In the genomic region with DNA sequence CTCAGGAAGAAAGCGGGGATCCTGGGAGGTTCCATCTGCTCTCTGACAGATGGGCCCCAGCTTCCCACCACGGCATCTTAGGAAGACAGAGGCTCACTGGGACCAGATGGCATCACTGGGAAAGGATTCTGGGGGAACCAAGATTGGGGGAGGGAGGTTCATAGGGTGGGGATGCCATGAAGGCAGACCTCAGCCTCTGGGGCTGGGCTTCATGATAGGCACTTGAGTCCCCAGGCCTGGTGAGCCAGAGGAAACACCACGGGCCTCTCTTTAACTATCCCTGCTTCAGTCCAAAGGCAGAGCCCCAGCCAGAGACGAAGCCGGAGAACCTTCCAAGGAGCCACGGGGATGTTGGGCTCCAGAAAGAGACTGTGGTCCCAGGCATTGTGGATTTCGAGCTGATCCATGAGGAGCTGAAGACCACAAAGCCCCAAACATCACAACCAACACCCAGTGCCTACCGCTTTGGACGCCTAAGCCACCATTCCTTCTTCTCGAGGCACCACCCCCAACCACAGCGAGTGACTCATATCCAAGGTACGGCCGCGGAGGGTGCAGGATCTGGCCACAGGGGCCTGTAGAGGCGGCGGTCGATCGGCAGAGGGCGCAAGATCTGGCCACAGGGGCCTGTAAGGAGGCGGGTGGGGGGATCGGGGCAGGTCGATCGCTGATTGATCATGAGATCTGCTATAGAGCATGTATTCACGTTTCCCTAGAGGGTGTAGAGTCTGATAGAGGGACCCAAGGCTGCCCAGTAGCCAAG, we compare ENCODE assay signal across 9 mouse cellular contexts. TPM values are rescaled to one million over a fixed set of nuclear protein-coding genes. Genes with fewer than 3 reads are reported as not detected.
DNase-seq lines count a peak whose midpoint lies in the region; ATAC-seq and TF ChIP-seq lines count a peak whose summit lies in the region.
"Had no signal": no experiment of that assay in that cellular context is flagged by ENCODE, and none has a peak within 500 bp of the region (broad histone marks: within the 10 kb centered on the region; RNA-seq: fewer than 3 reads in every experiment).

No protein-coding gene starts in this region.

- DNase-seq in left cerebral cortex, adult 18-20 months (ENCODE audit: low spot score in 2 of 2) = peak; percentile 26 to 42
- DNase-seq in left cerebral cortex, adult 11 months (ENCODE audit: low spot score) = no peak
- DNase-seq in brain, adult 2 months (ENCODE audit: low read depth, low spot score) = peak; percentile 96
- peak; percentile 48 for DNase-seq in fibroblast of lung, adult 2 months (ENCODE audit: low read depth)
- peak; percentile 69 for DNase-seq in intestine, embryonic 14.5 days (ENCODE audit: low spot score)
- peak; percentile 84 for DNase-seq in lung, postnatal 0 days (ENCODE audit: low spot score)
- no peak for DNase-seq in spleen, postnatal 14 days (ENCODE audit: low spot score in 2 of 2)

- no peak overlapping the region for H3K4me3 ChIP-seq in intestine, embryonic 14.5 days (ENCODE audit: low read depth, low read length)
- 0 out of 2 replicates have a peak overlapping the region, but pooled peaks have one; percentile 3 for H3K4me3 ChIP-seq in lung, postnatal 0 days (ENCODE audit: low read depth, low read length)
- no peak overlapping the region for H3K4me3 ChIP-seq in small intestine, adult 2 months (ENCODE audit: low read depth, low read length)

- H3K9me3 ChIP-seq in intestine, embryonic 14.5 days (ENCODE audit: control insufficient read depth, low read length) = no peaks in the 10 kb centered on the region
- no peaks in the 10 kb centered on the region for H3K9me3 ChIP-seq in lung, postnatal 0 days (ENCODE audit: low read length)

- peak overlapping the region; percentile 26 for H3K4me2 ChIP-seq in intestine, embryonic 14.5 days (ENCODE audit: low read length)
- peak overlapping the region; percentile 28; the same call in 1 of the 2 replicates for H3K4me2 ChIP-seq in lung, postnatal 0 days (replicated peaks; ENCODE audit: low read depth, low read length)

- H3K36me3 ChIP-seq in intestine, embryonic 14.5 days (ENCODE audit: control insufficient read depth, insufficient read depth, low read length) = no peaks in the 10 kb centered on the region
- no peaks in the 10 kb centered on the region for H3K36me3 ChIP-seq in lung, postnatal 0 days (ENCODE audit: insufficient read depth, low read length)
- H3K36me3 ChIP-seq in small intestine, adult 2 months (ENCODE audit: control insufficient read depth, insufficient read depth, low read length) = no peaks in the 10 kb centered on the region

- no peaks in the 10 kb centered on the region; the same call in 1 of the 2 replicates for H3K27me3 ChIP-seq in intestine, embryonic 14.5 days (replicated peaks; ENCODE audit: control insufficient read depth, insufficient read depth, low read length)
- H3K27me3 ChIP-seq in lung, postnatal 0 days (replicated peaks; ENCODE audit: insufficient read depth, low read length) = no peaks in the 10 kb centered on the region
- H3K27me3 ChIP-seq in small intestine, adult 2 months (ENCODE audit: control insufficient read depth, insufficient read depth, low read length) = no peaks in the 10 kb centered on the region

- 16% methylated on average over 24 of the region's 24 CpGs for WGBS in intestine, embryonic 14.5 days
- 12% methylated on average over 20 of the region's 24 CpGs for WGBS in lung, postnatal 0 days
- WGBS in small intestine, adult 2 months = 14% methylated on average over 24 of the region's 24 CpGs

- no peak overlapping the region for H3K27ac ChIP-seq in intestine, embryonic 14.5 days (ENCODE audit: low read depth)
- no peak overlapping the region for H3K27ac ChIP-seq in lung, postnatal 0 days (ENCODE audit: low read length)
- no peak overlapping the region for H3K27ac ChIP-seq in small intestine, adult 2 months (ENCODE audit: insufficient read depth, low read depth, low read length)

- TF ChIP-seq CTCF in lung, postnatal 0 days (IDR thresholded peaks at IDR 0.05) = peak; percentile 71
- TF ChIP-seq CTCF in small intestine, adult 2 months (IDR thresholded peaks at IDR 0.05; ENCODE audit: extremely low read depth, insufficient read length, insufficient replicate concordance, low read depth, low read length) = peak; percentile 40; the same call in 1 of the 2 replicates

- H3K4me1 ChIP-seq in intestine, embryonic 14.5 days (replicated peaks; ENCODE audit: control insufficient read depth, insufficient read depth, low read length) = no peaks in the 10 kb centered on the region
- H3K4me1 ChIP-seq in lung, postnatal 0 days (ENCODE audit: insufficient read depth, low read depth, low read length) = peaks cover 4% of the 10 kb centered on the region; the same call in 1 of the 2 replicates
- H3K4me1 ChIP-seq in small intestine, adult 2 months (ENCODE audit: control insufficient read depth, insufficient read depth, insufficient read length, low read length) = peaks cover 5% of the 10 kb centered on the region; the same call in 1 of the 2 replicates

- no peak for TF ChIP-seq EP300 in lung, postnatal 0 days (IDR thresholded peaks at IDR 0.05)

- ATAC-seq in intestine, embryonic 14.5 days (replicated peaks; ENCODE audit: low FRiP score, low TSS enrichment, low read depth) = no peak; the same call in 1 of the 2 replicates
- ATAC-seq in lung, postnatal 0 days = peak; percentile 80

- no peak for TF ChIP-seq POLR2A in small intestine, adult 2 months (IDR thresholded peaks at IDR 0.05; ENCODE audit: low read depth, low read length)

- no peak overlapping the region for H3K9ac ChIP-seq in intestine, embryonic 14.5 days (ENCODE audit: low read length)
- no peak overlapping the region for H3K9ac ChIP-seq in lung, postnatal 0 days (replicated peaks; ENCODE audit: low read depth)

RNA-seq across cellular contexts. Expression of a gene that starts 3.9 kb away (rescaled TPM):
- total RNA-seq in left cerebral cortex, adult 18-20 months (2021) = under 1 TPM; 0.30 to 0.88 TPM
- not detected in 2 replicates for polyA plus RNA-seq in intestine, embryonic 14.5 days (2014; fragmentation: Nextera tagmentation; extraction: Ambion mirVana)
- polyA plus RNA-seq in lung, postnatal 0 days (2015; fragmentation: Nextera tagmentation; extraction: Ambion mirVana) = 2.1 and 2.5 TPM in 2 replicates
- not detected in 2 replicates for polyA plus RNA-seq in small intestine, adult 2 months (2012; rRNA removed)
- polyA plus RNA-seq: stomach, embryonic 14.5 days had no signal

RNA-seq across cellular contexts. Expression of a gene that starts 28.1 kb away (rescaled TPM):
- 10 to 100 TPM; 22.4 to 25.8 TPM for total RNA-seq in left cerebral cortex, adult 18-20 months (2021)
- polyA plus RNA-seq in intestine, embryonic 14.5 days (2014; fragmentation: Nextera tagmentation; extraction: Ambion mirVana) = 59.4 and 65.7 TPM in 2 replicates
- polyA plus RNA-seq in lung, postnatal 0 days (2015; fragmentation: Nextera tagmentation; extraction: Ambion mirVana) = 33.7 and 36.3 TPM in 2 replicates
- 18.0 and 137 TPM in 2 replicates for polyA plus RNA-seq in small intestine, adult 2 months (2012; rRNA removed)

Comparison
In these comparisons a context has a peak if more than half of its experiments do, and no peak if none do; other contexts are left out.
1. DNase-seq: peak in left cerebral cortex, adult 18-20 months (2 of 2), brain, adult 2 months (single experiment), fibroblast of lung, adult 2 months (single experiment), intestine, embryonic 14.5 days (single experiment) and lung, postnatal 0 days (single experiment); none in left cerebral cortex, adult 11 months (single experiment) and spleen, postnatal 14 days (0 of 2).